Mouse (Mus musculus) adipose tissue, adult 10 weeks (tissue): Measurements from ENCODE around the gene Camta1. TPM values are rescaled to one million over a fixed set of nuclear protein-coding genes. Genes with fewer than 3 reads are reported as not detected.

ENCODE experiments used
- polyA plus RNA-seq: library from polyadenylated mRNA; stranded (reverse); fragments of 350-450 nt; fragmentation: Illumina TruSeq; extraction: RNeasy Lipid Tissue Mini Kit (QIAGEN cat#74804); gene quantifications from one replicate; pipeline ENCODE4 v1.2.3, GENCODE M21; 2014; ENCODE audit warnings: low read depth, low replicate concordance

The Camta1 gene
- polyA plus RNA-seq = 33.3 TPM

GRCm38 (mm10) chr4:151861806-151862739 lies at the start of gene Camta1:
Gene Camta1 (minus strand): TSS chr4:151861876.

GRCm38 (mm10) chr4:151089270-151089669 lies 772.4 kb downstream of the Camta1 start, which contains the start of gene Gm13090:
Gene Gm13090 (plus strand): TSS chr4:151089570.

GRCm38 (mm10) chr4:151057347-151058321 lies 804.0 kb downstream of the Camta1 start, which contains the start of gene Vamp3:
Gene Vamp3 (minus strand): TSS chr4:151057963.

GRCm38 (mm10) chr4:151044037-151044943 lies 817.4 kb downstream of the Camta1 start, which contains the start of gene Per3:
Gene Per3 (minus strand): TSS chr4:151044665.

GRCm38 (mm10) chr4:150996797-150997196 lies 864.9 kb downstream of the Camta1 start, which contains the start of gene Uts2:
Gene Uts2 (plus strand): TSS chr4:150997097.

GRCm38 (mm10) chr4:150914290-150914733 lies 947.4 kb downstream of the Camta1 start, which contains the start of the genes Park7 and Tnfrsf9:
Gene Park7 (minus strand): TSS chr4:150914437.
Gene Tnfrsf9 (plus strand): TSS chr4:150914562.

Other genes starting within 250 kb of the Camta1 start
- gene Dnajc11, start 71.8 kb upstream of the Camta1 start, polyA plus RNA-seq = 39.0 TPM
- gene Thap3, start 127.1 kb upstream of the Camta1 start, polyA plus RNA-seq = 40.2 TPM
- gene Phf13, start 134.4 kb upstream of the Camta1 start, polyA plus RNA-seq = 17.1 TPM
- 16.3 TPM for gene Klhl21, start 146.9 kb upstream of the Camta1 start, polyA plus RNA-seq
- gene Zbtb48, start 165.8 kb upstream of the Camta1 start, polyA plus RNA-seq = 8.5 TPM
- gene Tas1r1, start 176.7 kb upstream of the Camta1 start, polyA plus RNA-seq = 2.2 TPM
- gene Nol9, start 177.4 kb upstream of the Camta1 start, polyA plus RNA-seq = 18.6 TPM
- 27.6 TPM for gene Plekhg5, start 210.6 kb upstream of the Camta1 start, polyA plus RNA-seq